Mouse (Mus musculus) c-Kit-positive CD71-negative TER-119-negative erythroid progenitor cells, embryonic 14.5 days (primary cell): ENCODE measurements around the gene Lrrc52.
A peak's percentile ranks its signal among the peaks of the same experiment; 100 is the strongest.

Experiments
- DNase-seq: peaks from one replicate; pipeline ENCODE4 v3.0.0-alpha.2; 2013; ENCODE audit warnings: low read depth

Lrrc52 gene

GRCm38 (mm10) chr1:167436186-167436975, 30.2 kb downstream of the Lrrc52 start:
- no peak for DNase-seq

GRCm38 (mm10) chr1:167434931-167435330, 31.6 kb downstream of the Lrrc52 start:
- no peak for DNase-seq

- no peak for DNase-seq
Observed at GRCm38 (mm10) chr1:167430976-167431676, 35.5 kb downstream of the Lrrc52 start.

GRCm38 (mm10) chr1:167426681-167427080, 39.9 kb downstream of the Lrrc52 start:
- no peak for DNase-seq

DNA sequence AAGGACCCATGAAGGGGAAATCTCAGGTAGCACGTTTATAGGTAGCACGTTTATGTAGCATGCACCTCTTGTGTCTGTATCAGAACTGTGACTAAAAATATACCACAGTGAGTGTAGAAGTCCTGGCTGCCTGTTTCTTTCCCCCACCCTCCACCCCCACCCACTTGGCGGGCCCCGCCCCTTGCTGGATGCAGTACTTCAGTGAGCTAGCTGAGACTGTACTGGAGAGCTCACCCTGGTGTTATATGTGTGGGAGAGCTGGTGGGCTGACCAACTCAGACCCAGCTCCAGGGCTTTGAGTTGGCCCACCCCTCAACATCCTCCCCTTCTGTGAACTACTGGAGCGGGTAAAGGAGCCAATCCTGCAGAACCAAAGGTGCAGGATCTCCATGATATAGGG, 41.0 kb downstream of the Lrrc52 start:
- no peak for DNase-seq

- DNase-seq = no peak
Observed at GRCm38 (mm10) chr1:167422501-167423240, 43.9 kb downstream of the Lrrc52 start.

DNA sequence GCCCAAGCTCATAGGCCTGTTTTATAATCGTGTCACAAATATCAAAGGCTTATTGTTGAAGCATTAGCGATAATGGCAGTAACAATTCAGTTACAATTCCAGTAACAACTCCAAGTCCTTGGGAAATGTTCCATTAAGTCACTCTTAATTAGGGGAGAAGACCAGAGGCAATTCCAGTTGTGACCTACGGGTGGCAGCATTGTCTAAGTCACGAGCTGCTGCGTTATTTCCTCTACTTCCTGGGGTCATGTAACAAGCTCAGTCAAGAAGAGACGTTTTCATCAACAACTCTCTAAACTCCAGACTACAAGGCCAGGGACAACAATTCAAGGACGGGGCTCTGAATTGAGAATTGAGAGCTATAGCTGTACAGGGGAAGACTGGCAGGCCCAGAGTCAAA, 51.7 kb downstream of the Lrrc52 start:
- DNase-seq = peak; percentile 63

- DNase-seq = no peak
Observed at GRCm38 (mm10) chr1:167411991-167412715, 54.4 kb downstream of the Lrrc52 start.

- no peak for DNase-seq
Observed at GRCm38 (mm10) chr1:167409601-167410000, 57.0 kb downstream of the Lrrc52 start.

GRCm38 (mm10) chr1:167405237-167405636, 61.3 kb downstream of the Lrrc52 start:
- no peak for DNase-seq
